Mouse (Mus musculus): ENCODE measurements around the gene Rhpn2. TPM values are rescaled to one million over a fixed set of nuclear protein-coding genes. Genes with fewer than 3 reads are reported as not detected.
A peak's percentile ranks its signal among the peaks of the same experiment; 100 is the strongest.

The Rhpn2 gene
- total and polyA plus RNA-seq, 2 experiments from 2014 or later: 3.0 to 4.7 TPM

GRCm38 (mm10) chr7:35331590-35331989, 2.4 kb upstream of the Rhpn2 start:
- ATAC-seq (no peak), DNase-seq (ENCODE audit: low spot score) (no peak)
- Histone ChIP-seq H3K36me3 (ENCODE audit: insufficient read depth, low read length) (no peaks in the 10 kb centered on the region), H3K27me3 (ENCODE audit: insufficient read depth, low read length) (0 out of 2 replicates have a peak, but pooled peaks cover 6% of the 10 kb centered on the region), H3K9ac (replicated peaks; ENCODE audit: low read length) (no peak overlapping the region), H3K9me3 (ENCODE audit: low read length) (no peaks in the 10 kb centered on the region), H3K27ac (no peak overlapping the region), H3K4me2 (ENCODE audit: low read depth, low read length) (no peak overlapping the region), H3K4me3 (ENCODE audit: low read length) (no peak overlapping the region), H3K4me1 (ENCODE audit: insufficient read depth, low read length) (peaks cover 7% of the 10 kb centered on the region; the same call in 1 of the 2 replicates)
- no peak for TF ChIP-seq CTCF (IDR thresholded peaks at IDR 0.05; ENCODE audit: low read depth)
- WGBS: 31% methylated on average over 3 of the region's 3 CpGs

GRCm38 (mm10) chr7:35333231-35333651, 729 bp upstream of the Rhpn2 start:
- Histone ChIP-seq H3K4me2 (ENCODE audit: low read depth, low read length) (peak overlapping the region; percentile 100), H3K4me1 (ENCODE audit: insufficient read depth, low read length) (peaks cover 7% of the 10 kb centered on the region; the same call in 1 of the 2 replicates), H3K27ac (peak overlapping the region; percentile 58; the same call in 1 of the 2 replicates), H3K36me3 (ENCODE audit: insufficient read depth, low read length) (no peaks in the 10 kb centered on the region), H3K9me3 (ENCODE audit: low read length) (no peaks in the 10 kb centered on the region), H3K4me3 (ENCODE audit: low read length) (peak overlapping the region; percentile 69), H3K27me3 (ENCODE audit: insufficient read depth, low read length) (0 out of 2 replicates have a peak, but pooled peaks cover 6% of the 10 kb centered on the region), H3K9ac (replicated peaks; ENCODE audit: low read length) (peak overlapping the region; percentile 55; the same call in 1 of the 2 replicates)
- peak; percentile 2; the same call in 1 of the 2 replicates for ATAC-seq
- WGBS: under 1% methylated on average over 19 of the region's 19 CpGs
- no peak; the same call in none of the 2 replicates for TF ChIP-seq CTCF (IDR thresholded peaks at IDR 0.05; ENCODE audit: low read depth)
- DNase-seq (ENCODE audit: low spot score): peak; percentile 60

- Histone ChIP-seq H3K36me3 (ENCODE audit: insufficient read depth, low read length) (no peaks in the 10 kb centered on the region), H3K9me3 (ENCODE audit: low read length) (no peaks in the 10 kb centered on the region), H3K9ac (replicated peaks; ENCODE audit: low read length) (peak overlapping the region; percentile 55), H3K4me2 (ENCODE audit: low read depth, low read length) (peak overlapping the region; percentile 100), H3K27ac (no peak overlapping the region), H3K4me1 (ENCODE audit: insufficient read depth, low read length) (peaks cover 7% of the 10 kb centered on the region; the same call in 1 of the 2 replicates), H3K4me3 (ENCODE audit: low read length) (peak overlapping the region; percentile 69), H3K27me3 (ENCODE audit: insufficient read depth, low read length) (0 out of 2 replicates have a peak, but pooled peaks cover 6% of the 10 kb centered on the region)
- DNase-seq (ENCODE audit: low spot score) (peak; percentile 30), ATAC-seq (no peak)
- TF ChIP-seq CTCF (IDR thresholded peaks at IDR 0.05; ENCODE audit: low read depth): no peak
- under 1% methylated on average over 50 of the region's 51 CpGs for WGBS
These were observed 820 bp downstream of the Rhpn2 start for GRCm38 (mm10) chr7:35334527-35335452.

- Histone ChIP-seq H3K9me3 (ENCODE audit: low read length) (no peaks in the 10 kb centered on the region), H3K27ac (no peak overlapping the region), H3K27me3 (ENCODE audit: insufficient read depth, low read length) (no peaks in the 10 kb centered on the region), H3K36me3 (ENCODE audit: insufficient read depth, low read length) (no peaks in the 10 kb centered on the region), H3K4me3 (ENCODE audit: low read length) (no peak overlapping the region), H3K4me1 (ENCODE audit: insufficient read depth, low read length) (no peaks in the 10 kb centered on the region), H3K9ac (replicated peaks; ENCODE audit: low read length) (no peak overlapping the region), H3K4me2 (ENCODE audit: low read depth, low read length) (no peak overlapping the region)
- ATAC-seq (no peak), DNase-seq (ENCODE audit: low spot score) (no peak)
- WGBS: 30% methylated on average over 5 of the region's 5 CpGs
- no peak for TF ChIP-seq CTCF (IDR thresholded peaks at IDR 0.05; ENCODE audit: low read depth)
These were observed 6.2 kb downstream of the Rhpn2 start for GRCm38 (mm10) chr7:35340196-35340595.

GRCm38 (mm10) chr7:35341282-35341681, 7.3 kb downstream of the Rhpn2 start:
- Histone ChIP-seq H3K9ac (replicated peaks; ENCODE audit: low read length) (no peak overlapping the region), H3K27ac (no peak overlapping the region), H3K4me2 (ENCODE audit: low read depth, low read length) (no peak overlapping the region), H3K36me3 (ENCODE audit: insufficient read depth, low read length) (no peaks in the 10 kb centered on the region), H3K4me1 (ENCODE audit: insufficient read depth, low read length) (no peaks in the 10 kb centered on the region), H3K9me3 (ENCODE audit: low read length) (no peaks in the 10 kb centered on the region), H3K4me3 (ENCODE audit: low read length) (no peak overlapping the region), H3K27me3 (ENCODE audit: insufficient read depth, low read length) (no peaks in the 10 kb centered on the region)
- 76% methylated on average over 6 of the region's 6 CpGs for WGBS
- DNase-seq (ENCODE audit: low spot score) (peak; percentile 31), ATAC-seq (no peak)
- no peak for TF ChIP-seq CTCF (IDR thresholded peaks at IDR 0.05; ENCODE audit: low read depth)

- 78% methylated on average over 4 of the region's 4 CpGs for WGBS
- DNase-seq (ENCODE audit: low spot score): no peak
- no peak for TF ChIP-seq CTCF (IDR thresholded peaks at IDR 0.05; ENCODE audit: low read depth)
These were observed 8.5 kb downstream of the Rhpn2 start for GRCm38 (mm10) chr7:35342498-35342897.

More at GRCm38 (mm10) chr7:35342498-35342897, 8.5 kb downstream of the Rhpn2 start:
- H3K27ac ChIP-seq: no peak overlapping the region
- H3K4me1 ChIP-seq (ENCODE audit: insufficient read depth, low read length): no peaks in the 10 kb centered on the region
- H3K9me3 ChIP-seq (ENCODE audit: low read length): no peaks in the 10 kb centered on the region
- H3K9ac ChIP-seq (replicated peaks; ENCODE audit: low read length): no peak overlapping the region
- no peaks in the 10 kb centered on the region for H3K36me3 ChIP-seq (ENCODE audit: insufficient read depth, low read length)
- H3K4me3 ChIP-seq (ENCODE audit: low read length): no peak overlapping the region
- H3K4me2 ChIP-seq (ENCODE audit: low read depth, low read length): no peak overlapping the region
- no peak for ATAC-seq
- H3K27me3 ChIP-seq (ENCODE audit: insufficient read depth, low read length): no peaks in the 10 kb centered on the region

Measured in hindbrain, postnatal 0 days (tissue).